Mouse (Mus musculus) cerebellum, postnatal 4 days (tissue): ENCODE measurements around the gene Ndrg2.
A peak's percentile ranks its signal among the peaks of the same experiment; 100 is the strongest.

Experiments used
- DNase-seq, 2 experiments: peaks; one replicate each; pipeline ENCODE4 v3.0.0; 2022; ENCODE audit warnings: low spot score in 2 of 2, mixed read lengths in 1 of 2

The Ndrg2 gene

GRCm38 (mm10) chr14:51913062-51913959 lies 647 bp downstream of the Ndrg2 start:
- DNase-seq = peak; percentile 45 to 60

DNA sequence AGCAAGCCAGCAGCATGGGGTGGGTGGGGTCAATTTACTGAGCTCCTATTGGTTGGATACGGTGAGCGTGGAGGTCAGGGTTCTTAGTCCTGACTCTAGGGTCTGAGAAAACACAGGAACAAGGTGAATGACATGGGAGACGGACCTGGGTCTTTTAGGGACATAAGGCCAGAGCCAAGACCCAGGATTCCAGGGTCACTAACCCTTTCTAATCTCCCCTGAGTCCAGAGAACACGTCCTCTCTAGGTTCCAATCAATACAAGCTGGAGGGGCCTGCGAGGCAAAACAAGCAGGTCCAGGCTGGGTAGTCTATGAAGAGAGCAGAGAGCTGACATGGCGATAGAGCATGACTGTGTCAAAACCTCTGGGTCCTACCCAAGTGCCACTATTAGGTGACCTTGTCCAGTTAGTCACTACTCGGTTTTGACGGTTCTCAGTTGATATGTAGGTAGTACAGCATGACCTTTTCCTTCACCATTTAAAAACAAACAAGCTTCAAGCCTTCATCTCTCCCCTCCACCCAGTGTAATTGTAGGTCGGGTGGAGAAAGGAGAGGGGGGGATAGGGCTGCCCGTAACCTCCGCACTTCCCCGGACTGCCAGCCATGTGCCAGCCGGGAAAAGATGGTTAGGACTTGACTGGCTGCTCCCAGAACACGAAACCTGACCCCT lies 1.4 kb downstream of the Ndrg2 start:
- no peak for DNase-seq

GRCm38 (mm10) chr14:51911301-51911700 lies 2.7 kb downstream of the Ndrg2 start:
- no peak for DNase-seq

- DNase-seq = no peak
These were observed 7.9 kb downstream of the Ndrg2 start for GRCm38 (mm10) chr14:51906102-51906501.

- DNase-seq = no peak
These were observed 9.3 kb downstream of the Ndrg2 start for GRCm38 (mm10) chr14:51904706-51905105.

DNA sequence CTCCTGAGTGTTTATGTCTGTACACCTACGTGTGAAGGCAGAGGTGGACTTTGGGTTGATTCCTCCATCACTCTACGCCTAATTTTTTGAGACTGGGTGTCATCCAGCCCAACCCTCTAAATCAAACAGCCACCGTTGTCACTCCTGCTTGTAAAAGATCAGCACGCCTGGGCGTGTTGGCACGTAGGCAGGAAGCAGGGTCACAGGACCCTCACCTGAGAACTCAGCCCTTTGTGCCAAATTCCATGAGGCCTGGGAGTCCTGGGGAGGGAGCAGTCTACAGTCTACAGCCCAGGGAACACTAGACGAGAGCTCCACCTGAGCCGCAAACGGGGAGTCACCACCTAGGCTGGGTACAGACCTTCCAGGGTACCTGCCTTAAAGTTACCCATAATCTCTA lies 10.2 kb downstream of the Ndrg2 start:
- no peak for DNase-seq

DNA sequence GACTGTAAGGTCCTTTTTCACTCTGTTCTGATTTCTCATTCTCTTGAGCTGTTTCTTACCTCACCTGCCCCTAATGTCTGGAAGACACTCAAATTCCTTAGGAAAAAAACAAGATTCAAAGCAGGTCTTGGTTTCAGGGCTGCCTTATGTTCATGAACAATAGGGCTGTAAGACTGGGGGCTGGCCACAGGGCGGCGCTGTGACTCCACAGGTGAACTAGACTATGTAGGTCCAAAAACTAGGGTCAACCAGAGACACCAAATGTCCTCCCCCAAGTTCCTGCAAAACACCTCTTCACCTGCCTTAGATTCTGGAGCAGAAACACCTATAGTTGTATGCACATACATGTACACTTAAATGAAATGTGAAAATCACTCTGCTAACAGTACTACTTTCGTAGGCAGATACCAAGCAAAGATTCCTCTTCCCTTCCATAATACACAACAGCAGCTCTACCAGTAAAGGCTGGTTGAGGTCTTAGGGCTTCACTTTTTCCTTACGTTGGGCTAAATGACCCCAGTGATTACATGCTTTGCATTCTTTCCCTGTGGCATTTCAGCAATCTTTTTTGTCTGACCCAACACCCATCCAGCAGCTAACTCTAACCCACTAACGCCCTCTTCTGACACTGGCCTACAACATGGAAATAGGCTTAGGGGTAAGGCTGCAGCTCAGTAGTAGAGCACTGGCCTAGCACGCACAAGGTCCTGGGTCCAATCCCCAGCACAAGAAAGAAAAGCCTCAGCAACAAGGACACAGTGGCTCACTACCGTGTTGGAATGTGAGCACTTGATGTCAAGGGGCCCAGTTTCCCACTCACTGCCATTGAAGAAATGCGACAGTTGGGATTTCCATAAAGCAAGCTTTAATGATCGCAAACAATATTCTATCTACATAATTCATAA lies 10.9 kb downstream of the Ndrg2 start:
- DNase-seq = peak; percentile 85 to 87

DNA sequence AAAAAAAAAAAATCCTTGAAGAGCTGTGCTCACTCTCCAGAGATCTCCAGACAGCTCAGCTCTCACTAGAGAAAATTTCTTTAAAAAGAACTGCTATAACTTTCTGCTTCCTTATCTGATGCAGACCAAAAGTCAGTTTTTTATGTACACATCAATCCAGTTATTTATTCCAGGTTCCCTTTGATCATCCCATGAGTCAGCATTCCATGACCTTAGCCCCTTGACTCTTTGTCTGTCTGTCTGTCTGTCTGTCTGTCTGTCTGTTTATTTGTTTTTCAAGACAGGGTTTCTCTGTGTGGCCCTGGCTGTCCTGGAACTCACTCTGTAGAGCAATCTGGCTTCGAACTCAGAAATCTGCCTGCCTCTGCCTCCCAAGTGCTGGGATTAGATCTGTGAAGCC lies 14.6 kb downstream of the Ndrg2 start:
- DNase-seq = no peak

GRCm38 (mm10) chr14:51896539-51897170 lies 17.3 kb downstream of the Ndrg2 start:
- no peak for DNase-seq

DNA sequence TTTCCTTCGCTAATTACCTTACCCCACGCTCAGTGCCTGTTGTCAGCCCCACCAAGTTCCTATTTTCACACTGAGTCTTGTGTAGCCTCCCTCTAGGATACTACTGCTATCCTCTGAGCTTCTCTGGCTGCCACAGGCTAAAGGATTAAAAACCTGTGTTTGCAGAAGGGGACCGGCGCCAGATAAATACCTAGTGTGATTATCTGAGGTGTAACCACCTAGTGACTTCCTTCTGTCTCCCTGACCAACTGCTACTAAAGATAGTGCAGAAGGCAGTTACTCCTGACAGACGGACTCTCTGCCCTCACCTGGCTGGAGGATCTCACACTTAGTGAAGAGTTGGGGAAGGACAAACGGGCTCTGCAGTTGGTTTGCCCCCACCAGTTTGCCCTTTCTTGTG lies 17.9 kb downstream of the Ndrg2 start:
- no peak for DNase-seq

DNA sequence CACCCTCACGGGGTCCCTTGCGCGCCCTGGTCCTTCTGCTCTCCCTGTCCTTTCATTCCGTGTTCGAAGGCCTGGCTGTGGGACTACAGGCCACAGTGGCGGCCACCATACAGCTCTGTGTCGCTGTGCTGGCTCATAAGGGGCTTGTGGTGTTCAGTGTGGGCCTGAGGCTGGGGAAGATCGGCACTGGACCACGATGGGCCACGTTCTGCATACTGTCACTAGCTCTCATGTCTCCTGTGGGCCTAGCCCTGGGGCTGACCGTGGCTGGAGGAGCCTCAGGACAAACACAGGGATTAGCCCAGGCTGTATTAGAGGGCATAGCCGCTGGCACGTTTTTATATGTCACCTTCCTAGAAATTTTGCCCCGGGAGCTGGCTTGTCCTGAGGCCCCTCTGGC lies 18.9 kb downstream of the Ndrg2 start:
- no peak for DNase-seq

DNA sequence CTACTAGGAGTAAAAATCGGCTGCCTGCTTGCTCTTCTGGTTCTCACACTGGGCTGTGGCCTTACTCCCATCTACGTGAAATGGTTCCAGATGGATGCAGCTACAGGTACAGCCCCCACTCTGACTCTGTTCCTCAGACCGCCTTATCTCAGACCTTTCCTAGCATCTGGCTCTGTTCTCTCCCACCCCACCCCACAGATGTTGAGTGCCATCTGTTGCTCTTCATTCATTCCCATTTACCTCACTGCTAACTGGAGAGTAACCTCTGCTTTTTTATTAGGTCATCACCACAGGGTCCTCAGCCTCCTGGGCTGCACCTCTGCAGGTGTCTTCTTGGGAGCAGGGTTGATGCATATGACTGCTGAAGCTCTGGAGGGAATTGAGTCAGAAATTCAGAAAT lies 20.1 kb downstream of the Ndrg2 start:
- no peak for DNase-seq

GRCm38 (mm10) chr14:51893094-51893794 lies 20.7 kb downstream of the Ndrg2 start:
- DNase-seq = no peak

DNA sequence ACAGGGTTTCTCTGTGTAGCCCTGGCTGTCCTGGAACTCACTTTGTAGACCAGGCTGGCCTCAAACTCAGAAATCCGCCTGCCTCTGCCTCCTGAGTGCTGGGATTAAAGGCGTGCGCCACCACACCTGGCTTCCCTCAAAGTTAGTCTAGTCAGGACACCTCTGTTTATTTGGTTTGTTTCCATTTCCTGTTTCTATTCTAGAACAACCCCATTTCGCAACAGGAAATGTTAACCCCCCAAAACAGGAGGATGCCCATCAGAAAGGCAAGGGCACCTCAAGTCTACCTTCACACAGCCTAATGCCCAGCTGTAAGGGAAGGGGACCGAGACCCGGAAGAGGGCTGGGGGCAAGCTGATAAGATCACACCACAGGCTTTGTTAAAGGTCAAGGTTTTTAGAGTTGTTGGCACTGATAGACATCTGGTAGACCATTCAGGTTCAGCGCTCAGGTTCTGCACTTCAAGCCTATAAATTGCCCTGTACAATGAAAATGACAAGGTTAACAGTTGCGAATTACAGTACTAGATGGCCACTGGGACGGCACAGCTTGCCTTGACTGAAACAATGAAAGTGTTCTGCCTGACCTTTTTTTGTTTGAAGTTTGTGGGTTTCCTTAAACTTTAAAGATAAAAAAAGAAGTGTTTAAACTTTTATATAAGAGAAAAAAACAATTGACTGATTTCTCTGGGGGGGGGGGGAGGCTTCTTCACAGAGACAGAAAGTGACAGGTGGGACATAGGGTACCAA lies 21.6 kb downstream of the Ndrg2 start, which contains the start of gene Slc39a2:
Slc39a2 (plus strand) TSS at position 699 of the 749 bp plus-strand sequence.
- no peak for DNase-seq

GRCm38 (mm10) chr14:51889833-51890232 lies 24.1 kb downstream of the Ndrg2 start:
- no peak for DNase-seq

DNA sequence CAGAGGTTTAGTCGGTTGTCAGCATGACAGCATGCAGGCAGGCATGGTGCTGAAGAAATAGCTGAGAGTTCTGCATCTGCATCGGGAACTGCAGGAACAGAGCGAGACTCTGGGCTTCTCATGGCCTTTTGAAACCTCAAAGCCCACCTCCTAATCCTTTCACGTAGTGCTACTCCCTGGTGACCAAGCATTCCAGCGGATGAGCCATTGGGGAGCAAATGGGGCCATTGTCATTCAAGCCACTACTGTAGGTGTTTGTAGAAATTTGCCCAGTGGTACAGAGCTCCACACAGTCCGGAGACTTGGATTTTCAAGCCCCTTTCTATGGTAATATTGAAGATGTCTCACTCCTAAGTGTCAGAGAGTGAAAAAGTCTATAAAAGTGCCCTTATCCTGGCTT lies 27.9 kb downstream of the Ndrg2 start:
- no peak for DNase-seq

DNA sequence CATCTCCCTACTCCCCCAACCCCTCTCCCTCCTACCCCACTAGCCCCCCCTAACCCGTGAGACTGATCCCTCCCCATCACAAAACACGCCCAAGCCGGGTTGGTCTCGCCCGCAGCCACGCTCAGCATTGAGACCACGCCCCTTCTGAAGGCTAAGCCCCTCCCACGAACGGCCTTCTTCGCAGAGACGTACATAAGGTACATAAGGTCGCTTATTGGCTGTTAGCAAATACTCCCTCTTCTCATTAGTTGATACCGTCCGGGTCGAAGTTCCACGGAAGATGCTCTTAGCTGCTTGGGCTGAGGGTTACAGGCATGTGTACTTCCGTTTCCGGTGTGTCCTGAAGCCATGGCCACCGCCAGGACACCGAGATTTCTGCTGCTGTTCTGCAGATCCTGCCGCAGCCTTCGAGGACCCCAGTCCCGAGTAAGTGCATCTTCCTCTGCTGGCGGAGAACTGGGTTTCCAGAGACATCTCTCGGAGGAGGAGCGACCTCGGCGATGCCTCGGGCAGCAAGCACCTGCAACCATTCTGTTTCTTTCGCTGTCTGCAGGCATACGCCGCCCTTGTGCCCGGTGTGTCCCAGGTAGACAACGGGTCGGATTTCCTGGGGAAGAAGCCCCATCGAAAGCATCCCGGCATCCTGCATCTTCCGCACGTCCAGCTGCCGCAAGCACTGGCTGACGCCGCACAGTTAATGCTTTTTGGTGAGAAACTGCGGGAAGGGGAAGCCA lies 29.2 kb downstream of the Ndrg2 start, which contains the start of gene Mettl17:
Mettl17 (plus strand) TSS at position 245 of the 734 bp plus-strand sequence.
- DNase-seq = peak; percentile 75 to 92

GRCm38 (mm10) chr14:51884031-51884544 lies 29.9 kb downstream of the Ndrg2 start:
- DNase-seq = no peak

- DNase-seq = peak; percentile 40 to 76
These were observed 30.4 kb downstream of the Ndrg2 start for GRCm38 (mm10) chr14:51883527-51884030.
